Mouse (Mus musculus) kidney, adult 18-20 months (tissue): ENCODE data around the gene Mmp27.

ENCODE experiments used
- DNase-seq: peaks from one replicate; pipeline ENCODE4 v3.0.0; 2021

The Mmp27 gene

DNA sequence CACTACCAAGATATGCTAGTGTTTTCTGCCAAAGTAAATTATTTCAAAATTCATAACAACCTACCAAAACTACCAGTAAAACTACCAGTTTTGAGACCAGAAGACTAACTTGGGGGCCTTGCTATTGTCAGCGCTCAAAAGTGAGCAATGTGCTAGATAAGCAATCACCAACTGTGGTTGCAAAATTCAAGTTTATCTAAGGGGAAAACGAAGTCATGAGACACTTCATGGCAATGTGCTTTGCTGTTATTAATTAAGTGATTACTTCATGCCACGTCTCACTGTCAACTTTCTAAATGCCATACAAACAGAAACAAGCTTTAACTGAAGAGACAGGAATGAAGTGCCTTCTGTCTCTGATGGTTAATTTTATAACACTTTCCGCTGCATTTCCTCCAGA is at the start of gene Mmp27:
Gene Mmp27, plus strand, starts transcription at position 235 of the 400 bp plus-strand sequence.
- DNase-seq = no peak

DNA sequence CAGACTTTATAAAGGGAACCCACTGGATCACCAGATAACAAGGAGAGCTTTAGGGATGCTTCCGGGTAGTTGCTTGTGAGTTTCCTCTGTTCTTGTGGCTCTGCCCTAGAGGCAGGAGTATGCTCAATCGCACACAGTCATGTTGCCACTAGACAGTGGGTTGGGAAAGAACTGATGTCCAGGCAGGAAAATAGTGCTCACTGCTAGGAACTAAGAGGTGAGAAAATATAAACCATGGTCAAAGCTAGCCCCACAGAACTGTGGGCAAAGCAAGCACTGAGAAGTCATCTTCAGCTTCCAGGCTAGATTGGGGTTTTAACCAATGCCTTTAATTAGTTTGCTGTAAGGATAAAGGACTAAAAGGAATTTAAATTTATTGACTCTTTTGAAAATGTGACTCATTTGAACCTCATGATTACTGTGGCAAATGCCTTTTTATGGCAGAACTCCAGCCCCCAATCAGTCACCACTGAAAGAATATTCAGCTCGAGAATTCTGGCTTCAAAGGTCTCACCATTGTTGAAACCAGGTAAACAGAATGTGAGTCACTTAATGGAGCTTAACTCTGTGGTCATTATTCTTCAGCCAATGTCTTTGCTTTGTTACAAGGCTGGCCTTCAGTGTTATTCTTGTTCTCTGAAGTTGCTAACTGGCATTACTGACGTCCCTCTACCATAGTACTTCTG is 44.8 kb upstream of the Mmp27 start:
- no peak for DNase-seq

DNA sequence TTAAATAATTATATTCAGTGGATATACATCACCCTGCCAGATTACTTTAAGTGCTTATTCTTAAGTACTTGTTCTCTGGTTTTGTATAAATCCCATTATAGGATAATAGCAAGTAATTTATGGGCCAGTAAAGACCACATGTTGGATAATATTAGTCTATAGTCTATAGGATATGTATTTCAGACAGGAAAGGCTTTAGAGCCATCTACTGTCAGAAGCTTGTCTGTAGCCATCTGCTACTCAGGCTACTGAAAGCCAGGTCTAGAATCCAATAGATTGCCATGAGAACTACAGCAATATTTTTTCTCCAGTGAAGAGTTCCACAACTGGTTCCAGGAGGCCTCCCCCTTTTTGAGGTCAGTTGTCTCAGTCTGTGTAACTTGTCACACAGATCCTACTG is 28.4 kb upstream of the Mmp27 start:
- DNase-seq = no peak

DNA sequence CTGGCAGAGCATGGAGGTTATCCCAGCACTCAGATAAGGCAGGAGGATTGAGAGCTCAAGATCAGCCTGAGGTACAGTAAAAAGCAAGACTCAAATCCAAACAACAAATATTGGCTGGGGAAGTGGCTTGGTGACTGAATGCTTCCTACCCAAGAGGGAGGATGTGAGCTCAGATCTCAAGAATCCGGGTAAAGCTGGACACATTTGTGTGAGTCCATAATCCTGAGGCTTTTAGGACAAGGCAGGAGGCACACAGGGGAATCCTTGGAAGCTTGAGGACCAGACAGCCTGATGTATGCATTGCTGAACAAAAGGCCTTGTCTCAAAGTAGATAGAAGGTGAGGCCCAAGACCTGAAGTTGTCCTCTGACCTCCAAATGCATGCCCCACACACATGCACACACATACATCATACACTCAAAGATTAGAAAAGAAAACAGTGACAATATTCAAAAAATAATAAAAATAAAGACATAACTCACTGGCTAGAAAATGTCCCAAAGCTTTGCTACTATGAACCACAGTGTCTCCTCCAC is 26.2 kb upstream of the Mmp27 start:
- DNase-seq = no peak

DNA sequence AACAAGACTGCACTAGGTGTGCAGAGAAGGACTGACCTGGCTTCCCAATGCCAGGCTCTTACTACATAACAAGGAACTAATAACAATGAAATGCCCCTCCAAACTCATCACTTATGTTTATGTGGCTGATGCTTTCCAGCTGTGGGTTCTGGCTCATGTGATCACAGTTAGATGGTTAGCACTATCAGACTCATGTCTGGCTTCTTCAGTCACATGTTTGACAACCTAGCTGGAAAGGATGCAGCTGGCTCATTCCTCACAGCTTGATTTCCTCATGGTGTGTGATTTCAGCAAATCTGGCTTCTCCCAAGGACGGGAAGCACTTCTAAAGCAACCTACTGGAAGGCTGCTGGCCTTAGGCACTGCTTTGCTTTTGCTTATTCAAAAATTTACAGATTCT is 25.7 kb upstream of the Mmp27 start:
- DNase-seq = peak; percentile 5

DNA sequence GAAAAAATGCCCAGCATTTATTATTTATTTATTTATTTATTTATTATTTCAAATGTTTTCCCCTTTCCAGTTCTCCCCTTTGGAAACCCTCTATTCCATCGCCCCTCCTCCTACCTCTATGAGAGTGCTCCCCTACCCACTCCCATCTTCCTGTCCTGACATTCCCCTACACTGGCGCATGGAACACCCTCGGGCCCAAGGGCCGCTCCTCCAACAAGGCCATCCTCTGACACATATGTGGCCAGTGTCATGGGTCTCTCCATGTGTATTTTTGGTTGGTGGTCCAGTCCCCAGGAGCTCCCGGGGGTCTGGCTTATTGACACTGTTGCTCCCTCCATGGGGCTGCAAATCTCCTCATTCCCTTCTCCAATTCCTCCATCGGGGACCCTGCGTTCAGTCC is 25.3 kb upstream of the Mmp27 start:
- no peak for DNase-seq

DNA sequence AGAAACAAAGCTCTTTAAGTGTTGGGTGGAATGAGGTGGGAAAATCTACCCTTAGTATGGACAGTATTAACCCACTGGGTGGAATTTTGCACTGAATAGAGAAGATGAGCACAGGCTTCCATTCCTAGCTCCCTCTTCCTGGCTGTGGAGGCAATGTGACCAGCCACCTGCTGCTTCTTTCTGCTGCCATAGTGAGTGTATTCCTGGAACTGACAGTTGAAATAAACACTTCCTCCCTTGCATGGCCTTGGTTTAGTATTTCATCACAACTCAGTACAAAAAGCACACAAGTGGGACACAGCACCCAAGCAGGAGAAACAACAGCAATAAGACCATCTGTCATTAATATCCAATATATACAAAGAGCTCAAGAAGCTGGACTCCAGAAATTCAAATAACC is 19.3 kb upstream of the Mmp27 start:
- no peak for DNase-seq

DNA sequence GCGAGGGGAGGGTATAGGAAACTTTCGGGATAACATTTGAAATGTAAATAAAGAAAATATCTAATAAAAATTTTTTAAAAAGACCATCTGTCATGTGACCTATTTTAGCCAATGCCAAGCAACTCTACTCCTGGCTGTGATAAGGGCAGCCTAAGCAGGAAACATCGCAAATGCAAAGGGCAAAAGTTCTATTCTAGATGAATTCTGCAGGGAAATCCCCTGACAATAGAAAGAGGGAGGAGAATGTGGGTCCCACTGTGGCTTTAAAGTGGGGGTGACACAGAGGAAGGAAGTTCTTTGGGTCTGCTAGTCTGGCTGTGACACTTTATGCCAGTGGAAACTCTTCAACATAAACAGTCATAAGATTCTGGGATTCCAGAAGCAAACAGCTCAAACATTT is 17.7 kb upstream of the Mmp27 start:
- no peak for DNase-seq

DNA sequence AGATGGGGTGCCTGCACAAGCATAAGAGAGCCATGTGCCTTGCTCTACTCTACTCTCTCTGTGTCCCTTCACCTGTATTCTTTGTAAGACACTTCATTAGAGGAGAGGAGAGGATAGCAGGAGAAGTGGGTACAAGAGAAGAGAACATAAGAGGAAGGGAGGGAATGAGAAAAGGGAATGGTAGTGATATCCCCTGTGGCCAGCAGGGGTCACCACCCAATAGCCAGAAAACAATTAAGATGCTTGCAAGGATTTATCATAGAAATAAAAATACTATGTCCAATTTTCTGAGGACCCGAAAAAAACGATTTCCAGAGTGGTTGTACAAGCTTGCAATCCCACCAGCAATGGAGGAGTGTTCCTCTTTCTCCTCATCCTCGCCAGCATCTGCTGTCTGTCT is 16.8 kb upstream of the Mmp27 start:
- peak; percentile 26 for DNase-seq

DNA sequence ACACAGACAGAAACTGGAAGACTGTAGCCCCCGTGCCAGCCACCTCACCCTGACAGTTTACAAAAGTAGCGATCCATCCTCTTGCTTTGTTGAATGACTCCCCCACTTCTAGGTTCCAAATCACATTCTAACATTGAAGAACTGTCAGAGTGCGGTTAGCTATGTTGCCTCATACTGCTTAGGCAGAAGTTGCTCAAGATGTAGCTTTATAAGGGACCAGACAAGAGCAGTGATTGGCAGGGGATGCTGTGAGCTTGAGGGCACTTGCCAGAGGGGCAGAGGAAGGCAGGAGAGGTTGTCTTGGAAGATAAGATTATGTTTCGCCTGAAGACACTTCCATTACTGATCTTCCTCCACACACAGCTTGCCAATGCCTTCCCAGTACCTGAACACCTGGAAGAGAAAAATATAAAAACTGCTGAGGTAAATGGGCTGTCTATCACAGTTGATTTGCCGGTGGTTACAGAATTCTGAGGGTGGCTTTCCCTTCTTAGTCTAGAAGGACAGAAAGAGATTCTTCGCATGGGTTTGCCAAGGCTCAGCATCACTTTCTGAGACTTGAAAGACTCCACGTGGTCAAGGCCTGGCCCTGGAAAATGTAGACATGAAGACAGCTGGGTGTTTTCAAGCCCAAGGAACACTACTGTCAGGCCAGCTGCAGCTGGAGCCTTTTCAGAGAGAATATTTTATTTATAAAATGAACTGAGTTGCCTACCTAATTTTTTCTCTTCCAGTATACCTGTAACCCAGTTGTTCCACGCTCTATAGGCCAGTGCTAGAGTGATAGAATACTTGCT is 12.8 kb upstream of the Mmp27 start, which contains the start of gene Mmp8:
Gene Mmp8, plus strand, starts transcription at position 236 of the 797 bp plus-strand sequence.
- DNase-seq = no peak

DNA sequence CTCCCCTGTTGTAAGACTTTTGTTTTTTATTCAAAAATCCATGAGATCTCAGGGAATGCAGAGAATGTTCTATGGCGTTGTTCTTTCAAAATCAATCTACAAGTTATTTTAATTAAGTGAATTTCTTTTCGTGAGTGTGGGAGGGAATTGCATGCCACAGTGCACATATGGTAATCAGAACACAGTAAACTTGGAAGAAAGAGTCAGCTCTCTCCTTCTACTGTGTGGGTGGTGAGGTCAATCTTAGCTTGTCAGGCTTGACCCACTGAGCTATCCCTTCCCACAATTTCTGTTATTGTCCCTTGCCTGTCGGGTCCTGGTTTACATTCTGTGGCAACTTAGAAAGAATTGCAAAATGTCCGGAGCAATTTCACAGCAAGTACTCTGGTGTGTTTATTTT is 11.2 kb upstream of the Mmp27 start:
- DNase-seq = no peak

DNA sequence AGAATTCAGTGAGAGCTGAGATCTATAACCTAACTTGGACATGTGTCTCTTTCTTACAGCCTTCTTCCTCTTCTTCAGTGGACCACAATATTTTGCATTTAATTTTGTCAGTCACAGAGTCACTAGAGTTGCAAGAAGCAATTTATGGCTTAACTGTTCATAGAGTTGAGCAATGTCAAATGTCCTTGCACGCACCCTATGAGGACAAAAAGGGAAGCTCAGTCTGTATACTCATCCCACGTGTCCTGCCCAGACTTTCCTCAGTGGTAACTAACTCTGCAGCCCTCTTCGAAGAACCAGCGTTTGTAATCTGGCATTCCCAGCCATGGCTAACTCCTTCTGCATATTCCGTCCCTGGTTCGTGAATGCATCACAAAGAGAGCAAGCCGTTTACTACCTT is 3.8 kb upstream of the Mmp27 start:
- no peak for DNase-seq

DNA sequence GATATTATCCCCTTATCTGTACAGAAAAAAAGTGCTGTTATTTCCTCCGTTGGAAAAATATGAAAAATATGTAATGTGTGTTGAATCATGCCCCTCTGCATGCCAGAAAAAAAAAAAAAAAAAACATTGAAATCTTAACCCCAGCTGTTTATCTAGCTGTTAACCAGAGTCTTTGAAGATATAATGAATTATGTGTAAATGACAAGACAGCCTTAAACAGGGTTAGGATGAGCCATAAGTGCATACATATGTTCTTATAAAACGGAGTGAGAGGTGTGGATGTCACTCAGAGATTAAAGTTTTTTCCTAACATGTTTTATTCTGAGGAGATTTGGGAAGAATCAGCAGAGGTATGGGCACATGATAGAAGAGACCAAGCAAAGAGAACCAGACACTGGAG is 3.3 kb upstream of the Mmp27 start:
- DNase-seq = no peak

DNA sequence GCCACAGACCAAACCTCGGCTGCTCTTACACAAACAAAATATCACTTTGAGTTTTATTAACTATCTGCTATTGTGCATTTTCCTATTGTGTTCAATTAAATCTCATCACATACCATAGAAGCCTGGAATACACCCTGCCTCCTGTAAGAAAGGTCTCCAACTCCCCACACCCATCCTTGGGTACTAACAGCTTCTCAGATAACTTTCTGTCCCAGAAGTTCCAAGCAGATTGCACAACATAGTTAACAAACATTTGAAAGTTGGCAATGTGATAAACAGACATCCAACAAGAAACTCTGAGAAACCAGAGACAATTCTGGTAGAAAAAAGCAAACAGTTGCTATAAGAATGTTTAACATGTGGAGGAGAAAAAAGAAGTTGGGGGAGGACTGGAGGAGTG is 711 bp upstream of the Mmp27 start:
- no peak for DNase-seq

DNA sequence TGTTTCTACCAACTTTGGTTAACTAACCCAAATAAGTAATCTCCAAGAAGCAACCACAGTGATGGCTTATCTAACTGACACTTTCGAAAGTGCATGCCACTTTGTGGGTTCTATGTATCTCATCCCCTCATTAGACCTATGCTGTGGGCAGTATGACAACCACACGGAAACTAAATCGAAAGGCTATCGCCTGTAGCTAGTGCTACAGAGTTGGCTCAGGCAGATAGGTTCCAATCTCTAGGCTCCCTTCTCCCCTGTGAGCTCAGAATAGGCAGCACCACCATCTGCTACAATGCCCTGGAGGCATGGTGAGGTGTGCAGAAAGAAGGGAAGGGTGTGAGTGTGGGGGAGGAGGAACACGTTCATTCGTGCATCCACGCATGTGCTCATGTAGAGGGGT is 992 bp downstream of the Mmp27 start:
- no peak for DNase-seq

DNA sequence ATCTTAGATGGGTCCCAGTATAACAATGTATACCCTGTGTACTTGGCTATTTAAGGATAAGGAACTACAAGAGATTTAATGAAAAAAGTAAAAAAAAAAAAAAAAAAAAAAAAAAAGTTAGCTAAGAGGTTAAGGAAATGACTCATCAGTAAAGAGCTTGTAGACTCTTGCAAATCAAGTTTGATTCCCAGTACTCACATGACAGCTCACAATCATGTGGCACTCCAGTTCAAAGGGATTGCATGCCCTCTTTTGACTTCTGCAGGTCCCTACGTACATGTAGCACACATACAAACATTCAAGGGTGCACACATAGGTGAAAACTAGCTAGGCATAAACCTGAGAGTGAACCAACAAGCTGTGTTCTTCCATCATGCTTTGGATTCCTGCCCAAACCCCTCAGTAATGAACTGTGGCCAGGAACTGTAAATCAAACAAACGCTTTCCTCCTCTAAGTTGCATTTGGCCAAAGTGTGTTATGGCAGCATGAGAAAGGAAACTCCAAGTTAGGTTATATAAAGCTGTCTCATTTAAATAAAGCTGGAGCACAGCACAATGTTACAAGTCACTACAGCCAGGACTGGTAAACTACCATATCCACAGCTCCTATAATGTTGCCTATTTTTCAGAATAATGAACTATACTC is 1.6 kb downstream of the Mmp27 start:
- no peak for DNase-seq

DNA sequence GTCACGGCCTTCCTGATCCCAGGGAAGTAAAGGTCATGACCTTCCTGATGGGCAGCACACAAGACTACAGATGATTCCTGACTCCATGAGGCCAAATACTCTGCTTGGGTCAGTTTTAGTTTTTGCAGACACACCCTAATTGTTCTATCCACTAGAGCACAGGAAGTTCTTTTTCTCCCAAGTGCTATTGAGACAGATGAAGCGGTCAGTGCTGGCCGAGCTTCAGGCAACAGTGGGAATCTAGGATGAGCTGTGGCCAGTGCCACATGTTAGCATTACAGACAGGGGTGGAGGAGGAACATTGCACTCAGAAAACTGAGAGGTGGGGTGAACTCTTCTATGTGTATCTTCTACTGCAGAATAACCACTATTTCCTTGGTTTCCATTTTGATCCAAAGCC is 4.3 kb downstream of the Mmp27 start:
- no peak for DNase-seq

DNA sequence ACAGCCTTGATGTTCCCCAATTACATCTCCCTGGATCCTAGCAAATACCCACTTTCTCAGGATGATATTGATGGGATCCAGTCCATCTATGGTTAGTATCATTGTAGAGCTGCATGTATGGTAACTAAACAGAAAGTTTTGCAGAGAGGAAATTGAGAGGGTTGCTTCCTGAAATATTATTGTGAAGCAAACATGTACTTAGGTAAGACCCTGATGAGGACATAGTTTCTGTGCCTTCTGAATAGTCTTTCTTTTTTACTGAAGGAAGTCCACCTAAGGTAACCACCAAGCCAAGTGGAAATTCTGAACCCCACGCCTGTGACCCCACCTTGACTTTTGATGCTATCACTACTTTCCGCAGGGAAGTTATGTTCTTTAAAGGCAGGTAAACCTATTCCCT is 6.2 kb downstream of the Mmp27 start:
- DNase-seq = no peak

DNA sequence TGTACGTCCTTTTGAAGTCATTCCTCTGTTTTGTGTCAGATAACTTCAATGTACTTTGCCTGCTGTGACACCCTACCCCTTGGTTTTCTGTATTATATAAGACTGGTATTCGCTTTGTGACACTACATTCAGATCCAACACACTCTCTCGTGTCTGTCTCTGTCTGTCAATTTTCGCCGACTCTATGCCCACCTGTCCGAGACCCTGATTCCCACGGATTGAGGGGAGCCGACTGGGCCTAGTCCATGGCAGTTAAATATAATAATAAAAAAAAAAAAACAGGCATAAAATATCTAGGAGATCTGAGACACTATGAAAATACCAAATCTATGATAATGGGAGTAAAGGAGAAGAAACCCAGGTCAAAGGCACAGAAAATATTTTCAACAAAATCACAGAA is 18.9 kb downstream of the Mmp27 start:
- no peak for DNase-seq

DNA sequence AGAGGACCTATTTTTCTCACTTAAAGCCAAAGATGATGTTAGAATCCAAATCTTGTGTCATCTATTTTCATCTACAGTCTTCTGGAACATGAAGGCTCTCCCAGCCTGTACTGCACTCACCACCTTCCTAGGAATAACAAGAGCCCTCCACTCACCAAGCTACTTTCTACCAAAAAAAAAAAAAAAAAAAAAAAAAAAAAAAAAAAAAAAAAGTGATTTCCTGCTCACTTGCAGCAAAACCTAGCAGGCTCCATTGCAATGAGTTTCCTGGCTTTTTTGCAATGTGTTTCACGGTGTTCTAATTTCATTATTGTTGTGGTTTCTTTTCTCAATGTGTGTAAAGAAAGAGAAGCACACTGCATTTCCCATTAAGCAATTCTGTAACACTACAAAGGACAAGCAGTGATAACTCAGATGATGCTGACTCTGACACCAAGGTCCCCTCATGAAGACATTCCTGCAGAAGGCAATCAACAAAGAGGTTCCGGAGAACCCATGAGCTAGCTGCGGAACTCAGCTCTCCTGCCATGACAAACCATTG is 22.1 kb downstream of the Mmp27 start:
- no peak for DNase-seq

DNA sequence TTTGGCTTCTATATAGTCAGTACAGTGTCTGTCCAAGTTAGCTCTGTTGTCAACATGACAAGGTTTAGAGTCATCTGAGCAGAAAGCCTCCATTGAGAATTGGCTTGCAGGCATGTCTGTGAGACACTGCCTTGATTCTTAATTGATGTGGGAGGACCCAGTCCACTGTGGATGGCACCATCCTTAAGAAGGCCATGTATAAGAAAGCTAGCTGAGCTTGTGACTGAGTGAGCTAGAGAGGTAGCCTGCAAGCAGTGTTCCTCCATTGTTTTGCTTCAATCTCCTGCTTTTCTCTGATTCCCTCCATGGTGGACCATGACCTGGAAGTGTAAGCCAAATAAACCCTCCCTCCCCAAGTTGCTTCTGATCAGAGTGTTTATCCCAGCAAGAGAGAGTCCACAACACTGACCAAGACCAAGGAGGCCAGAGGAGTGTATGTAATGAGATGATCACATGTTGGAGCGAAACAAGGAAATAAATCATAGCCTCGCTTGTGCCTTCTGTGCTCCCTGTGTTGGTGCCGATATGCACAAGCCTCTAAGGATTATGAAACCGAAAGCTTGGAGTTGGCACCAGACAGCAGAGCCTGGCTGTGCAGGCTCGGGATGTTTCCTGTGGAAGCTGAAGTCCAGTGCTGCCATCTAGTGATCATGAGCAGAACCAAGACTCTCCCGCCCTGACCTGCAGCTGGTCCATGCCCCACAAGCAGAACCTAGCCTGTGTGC is 23.8 kb downstream of the Mmp27 start:
- peak; percentile 80 for DNase-seq

DNA sequence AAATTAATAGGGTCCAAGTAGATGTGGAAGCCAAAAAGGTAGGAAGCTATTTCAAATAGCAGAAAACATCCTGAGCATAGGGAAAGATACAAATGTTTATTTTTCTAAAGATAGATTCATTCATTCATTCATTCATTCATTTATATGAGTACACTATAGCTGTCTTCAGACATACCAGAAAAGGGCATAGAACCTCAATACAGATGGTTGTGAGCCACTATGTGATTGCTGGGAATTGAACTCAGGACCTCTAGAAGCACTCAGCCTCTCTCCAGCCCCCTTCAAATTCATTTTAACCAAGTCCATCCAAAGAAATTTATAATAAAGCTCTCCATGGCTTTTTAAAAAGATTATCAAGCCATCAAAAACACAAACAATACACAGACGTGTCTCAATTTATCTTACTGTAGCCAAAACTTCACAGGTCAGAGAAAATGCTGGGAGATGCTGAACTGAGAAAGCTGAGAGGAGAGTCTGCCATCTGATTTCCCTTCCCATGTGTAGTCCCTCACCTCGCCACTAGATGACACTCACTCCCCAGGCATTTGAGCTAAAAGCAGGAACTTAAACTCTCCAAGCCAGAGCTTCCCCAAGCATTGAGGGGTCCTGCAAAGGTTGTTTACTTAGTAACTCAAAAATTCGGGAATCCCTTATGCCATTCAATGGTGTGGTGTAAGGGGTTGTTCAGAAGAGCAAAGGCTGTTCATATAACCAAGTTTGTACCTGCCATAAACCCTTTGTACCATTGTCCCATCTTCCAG is 32.0 kb downstream of the Mmp27 start:
- DNase-seq = peak; percentile 79
